Mouse (Mus musculus) right cerebral cortex, postnatal 14 days (tissue): ENCODE data around the gene Zfp229.
"Not testable (repeated sequence)": the region's sequence is repeated elsewhere in the genome, so short reads cannot be mapped to it uniquely, and the experiment has no call there.

Source experiments
- DNase-seq: peaks from one replicate; pipeline ENCODE4 v3.0.0; 2022

Zfp229 gene

DNA sequence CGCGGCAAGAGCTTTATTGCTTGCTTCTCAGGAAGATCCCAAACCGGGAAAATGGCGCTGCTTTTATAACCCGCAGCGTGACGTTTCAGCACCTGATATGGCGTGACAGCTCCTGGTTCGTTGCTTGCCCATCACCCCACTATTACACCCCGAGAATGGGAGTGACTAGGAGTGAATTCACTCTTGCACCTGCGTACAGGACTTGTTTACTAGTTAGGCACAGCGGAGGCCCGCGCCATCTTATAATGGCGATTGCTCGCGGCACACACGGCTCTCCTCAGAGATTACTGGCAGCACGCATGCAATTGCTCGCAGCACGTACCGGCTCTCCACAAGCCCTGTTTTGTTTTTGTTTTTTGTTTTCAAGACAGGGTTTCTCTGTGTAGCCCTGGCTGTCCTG is at the start of gene Zfp229:
TSS of gene Zfp229 (plus strand) at position 301 of the 400 bp plus-strand sequence.
- not testable (repeated sequence) for DNase-seq

GRCm38 (mm10) chr17:21691560-21691959 is 39.0 kb upstream of the Zfp229 start, which contains the start of gene Gm10226:
Gene Gm10226, plus strand, starts transcription at chr17:21691860.
- DNase-seq: no peak

DNA sequence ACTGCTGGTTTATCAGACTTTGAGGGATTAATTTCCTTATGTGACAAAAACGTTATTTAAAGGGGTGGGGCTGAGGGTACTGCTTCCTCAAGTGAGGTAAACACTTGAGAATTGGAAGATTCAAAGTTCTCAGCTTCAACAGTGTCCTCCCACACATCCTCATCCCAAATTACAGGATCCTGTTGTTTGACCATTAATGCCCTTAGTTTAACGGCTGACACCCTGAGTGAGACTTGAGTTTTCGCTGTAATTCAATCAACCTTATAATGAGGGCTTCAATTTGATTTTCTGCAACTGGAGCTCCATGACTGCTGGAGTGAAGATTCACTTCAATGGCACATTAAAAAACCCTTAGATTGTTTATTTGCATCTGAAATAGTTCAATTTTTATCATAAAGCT is 37.3 kb upstream of the Zfp229 start:
- no peak for DNase-seq

DNA sequence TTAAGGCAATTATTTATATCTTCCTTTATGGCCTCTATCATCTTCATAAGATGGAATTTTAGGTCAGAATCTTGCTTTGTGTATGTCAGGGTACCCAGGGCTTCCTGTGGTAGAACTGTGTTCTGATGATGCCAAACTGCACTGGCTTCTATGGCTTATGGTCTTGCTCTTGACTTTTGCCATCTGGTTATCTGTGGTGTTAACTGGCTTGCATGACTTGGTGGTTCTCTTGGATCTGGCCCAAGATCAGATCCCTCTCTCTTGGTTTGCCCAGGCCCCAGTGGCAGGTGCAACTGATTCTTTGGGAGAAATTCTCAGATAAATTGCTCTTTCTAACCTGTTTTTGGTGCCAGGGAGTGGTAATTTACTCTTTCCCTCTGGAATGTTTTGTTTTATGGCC is 34.5 kb upstream of the Zfp229 start:
- no peak for DNase-seq

GRCm38 (mm10) chr17:21702281-21703240 is 28.0 kb upstream of the Zfp229 start:
- DNase-seq: no peak

DNA sequence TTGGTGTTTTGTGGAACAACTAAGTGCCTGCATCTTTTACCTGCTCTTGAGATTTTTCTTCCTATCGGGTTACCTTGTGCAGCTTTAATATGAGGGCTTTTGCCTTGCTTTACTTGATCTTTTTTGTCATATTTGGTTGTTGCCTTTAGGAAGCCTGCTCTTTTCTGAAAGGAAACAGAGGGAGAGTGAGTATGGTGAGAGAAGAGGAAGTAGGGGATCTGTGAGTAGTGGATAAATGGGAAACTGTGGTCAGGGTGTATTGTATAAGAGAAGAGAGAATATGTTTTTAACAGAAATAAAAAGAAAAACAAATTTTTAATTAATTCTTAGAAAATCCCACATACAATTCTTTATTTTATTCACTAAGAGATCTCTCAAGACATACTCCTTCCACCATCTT is 27.2 kb upstream of the Zfp229 start:
- DNase-seq: no peak

DNA sequence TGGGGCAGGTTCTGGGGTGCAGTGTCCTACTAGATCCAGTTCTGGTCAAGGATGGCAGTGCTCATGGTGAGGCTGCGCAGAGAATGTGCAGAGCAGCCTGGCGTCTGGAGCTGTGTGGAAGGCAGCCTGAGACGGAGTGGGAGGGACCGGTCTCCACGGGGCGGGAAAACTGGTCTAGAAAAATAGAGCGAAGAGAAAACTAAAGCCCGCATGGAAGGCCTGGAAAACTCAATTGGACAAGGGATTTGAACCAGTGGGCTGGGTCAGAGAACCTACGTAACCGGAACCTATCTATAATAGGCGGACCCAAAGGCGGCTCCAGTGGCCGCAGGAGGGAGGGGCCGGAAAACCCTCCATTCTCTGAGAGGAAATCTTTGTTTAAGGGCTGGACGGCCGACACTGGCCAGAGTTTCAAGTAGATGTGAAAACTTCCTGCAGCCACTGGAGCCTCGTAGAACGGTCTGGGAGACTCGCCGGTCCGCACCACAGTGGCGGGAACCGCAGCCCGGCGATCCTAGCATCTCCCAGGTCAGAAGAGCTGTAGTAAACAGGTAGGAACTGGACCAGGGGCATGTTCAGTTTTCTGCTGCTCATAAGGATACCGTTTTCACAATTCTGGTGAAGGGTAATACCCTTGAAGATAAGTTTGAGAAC is 23.1 kb upstream of the Zfp229 start, which contains the start of gene Zfp760:
TSS of gene Zfp760 (plus strand) at position 399 of the 654 bp plus-strand sequence.
- DNase-seq: peak; percentile 58

DNA sequence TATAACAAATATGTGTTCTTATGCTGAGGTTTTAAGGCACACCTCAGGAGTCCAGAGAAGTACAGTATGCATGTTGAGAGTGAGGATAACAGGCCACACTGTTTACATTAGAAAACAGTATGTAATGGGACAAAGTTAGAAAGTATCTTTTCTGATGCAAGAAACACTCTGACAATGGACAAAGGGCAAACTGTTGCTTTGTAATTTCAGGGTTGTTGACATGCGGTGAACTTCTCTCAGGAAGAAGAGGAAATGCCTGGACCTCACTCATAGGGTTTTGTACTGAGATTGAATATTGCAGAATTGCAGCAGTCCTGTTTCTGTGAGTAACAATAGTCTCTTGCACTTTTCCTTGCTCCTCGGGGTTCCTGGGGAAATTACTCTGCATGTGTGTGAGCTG is 22.2 kb upstream of the Zfp229 start:
- DNase-seq: no peak

DNA sequence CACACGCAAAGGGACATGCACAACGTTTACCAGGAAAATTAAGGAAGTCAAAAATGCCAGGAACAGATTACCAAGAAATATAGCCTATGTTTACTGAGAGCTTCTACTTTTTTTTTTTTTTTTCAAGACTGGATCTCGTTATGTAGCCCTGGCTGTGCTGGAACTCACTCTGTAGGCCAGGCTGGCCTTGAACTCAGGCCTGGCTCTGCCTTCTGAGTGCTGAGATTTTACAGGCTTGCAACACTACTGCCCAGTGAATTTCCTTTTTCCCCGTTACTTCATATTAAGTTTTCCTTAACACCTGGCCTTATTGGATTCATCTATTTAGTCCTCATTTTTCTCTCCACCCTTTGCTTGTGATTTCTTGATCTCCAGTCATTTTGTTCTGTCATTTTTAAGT is 2.5 kb downstream of the Zfp229 start:
- no peak for DNase-seq

GRCm38 (mm10) chr17:21733529-21734031 is 3.0 kb downstream of the Zfp229 start:
- peak; percentile 48 for DNase-seq

GRCm38 (mm10) chr17:21752791-21753190 is 22.2 kb downstream of the Zfp229 start:
- no peak for DNase-seq

- peak; percentile 4 for DNase-seq
Observed at GRCm38 (mm10) chr17:21753342-21754208, 23.0 kb downstream of the Zfp229 start.

GRCm38 (mm10) chr17:21770336-21770735 is 39.7 kb downstream of the Zfp229 start:
- no peak for DNase-seq

DNA sequence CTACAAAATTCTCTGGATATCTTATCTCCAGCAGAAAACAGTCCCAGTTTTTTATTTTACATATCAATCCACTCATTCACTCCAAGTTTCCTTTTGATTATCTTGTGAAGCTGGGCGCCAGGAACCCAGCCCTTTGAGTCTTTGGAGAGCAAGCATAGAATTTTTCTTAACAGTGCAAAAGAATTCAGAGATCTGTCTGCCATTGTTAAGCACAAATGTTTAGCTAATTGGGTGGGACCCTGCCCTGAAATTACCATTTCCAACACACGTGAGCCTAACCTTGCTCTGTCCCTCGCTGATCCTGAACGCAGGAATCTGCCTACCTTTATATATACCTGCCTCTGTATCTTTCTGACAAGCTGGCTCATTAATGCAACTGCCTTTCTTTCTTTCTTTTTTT is 61.7 kb downstream of the Zfp229 start:
- no peak for DNase-seq

DNA sequence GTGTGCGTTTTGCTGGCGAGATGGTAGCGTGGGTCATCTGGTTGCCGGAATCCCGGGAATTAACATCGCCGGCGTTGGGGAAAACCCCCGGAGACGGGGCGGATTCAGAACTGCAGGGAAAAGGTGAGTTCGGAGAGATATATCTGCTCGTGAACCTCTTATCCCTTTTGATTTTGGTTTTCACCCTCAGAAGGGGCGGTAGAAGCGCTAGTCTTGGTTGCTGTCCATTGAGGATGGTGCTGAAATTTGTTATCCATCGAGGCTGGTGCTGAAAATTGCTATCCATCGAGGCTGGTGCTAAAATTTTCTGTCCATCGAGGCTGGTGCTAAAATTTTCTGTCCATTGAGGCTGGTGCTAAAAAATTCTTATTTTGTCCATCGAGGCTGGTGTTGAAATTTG is 70.8 kb downstream of the Zfp229 start:
- DNase-seq: not testable (repeated sequence)
